Mouse (Mus musculus) gastrocnemius, adult 2 months (tissue): Measurements from ENCODE around the gene Tmem191c. TPM values are rescaled to one million over a fixed set of nuclear protein-coding genes. Genes with fewer than 3 reads are reported as not detected.
A peak's percentile ranks its signal among the peaks of the same experiment; 100 is the strongest.

Experiments used
- DNase-seq: peaks from one replicate; pipeline ENCODE4 v3.0.0; 2022
- H3K27ac ChIP-seq: fragments of 200-600 bp; 2 replicates; pipeline ENCODE4 v1.8.1; 2022; ENCODE audit warnings: mild to moderate bottlenecking
- H3K4me3 ChIP-seq: fragments of 200-600 bp; 2 replicates; pipeline ENCODE4 v1.8.1; 2022; ENCODE audit warnings: mild to moderate bottlenecking, moderate library complexity
- CTCF ChIP-seq: fragments of 200-600 bp; IDR thresholded peaks from 2 replicates; pipeline ENCODE4 v1.8.1; 2022; ENCODE audit warnings: antibody characterized with exemption, mild to moderate bottlenecking, moderate library complexity
- intact Hi-C: fragments of 180-260 bp; cut with DNase I; formaldehyde crosslinking; loops from one replicate; pipeline ENCODE4 v1.15.1; 2025
- total RNA-seq, 2 experiments: library from RNA; stranded (reverse); gene quantifications; 2 replicates each; pipeline ENCODE4 v1.2.3; 2021

Gene Tmem191c
- total RNA-seq, 2 experiments from 2014 or later: 0.92 to 1.7 TPM

- no peak overlapping the region for H3K4me3 ChIP-seq
- no peak overlapping the region for H3K27ac ChIP-seq
- TF ChIP-seq CTCF: no peak
- no peak for DNase-seq
- intact Hi-C loops: loop anchor here (1.0 to 10.0 kb wide), 2 partner anchors 62 to 377 kb away; partner anchors contain the start of gene Ppm1f
Measured at GRCm38 (mm10) chr16:17271856-17272255, 4.0 kb upstream of the Tmem191c start.

GRCm38 (mm10) chr16:17276164-17277151 is 581 bp downstream of the Tmem191c start:
- H3K4me3 ChIP-seq: peak overlapping the region; percentile 86
- TF ChIP-seq CTCF: peak; percentile 92
- DNase-seq: peak; percentile 94
- peak overlapping the region; percentile 72 for H3K27ac ChIP-seq
- intact Hi-C loops: loop anchor here (1.0 to 10.0 kb wide), 4 partner anchors 42 to 382 kb away; partner anchors contain the start of genes Ppm1f and Sdf2l1

GRCm38 (mm10) chr16:17277342-17278211 is 1.7 kb downstream of the Tmem191c start:
- no peak overlapping the region for H3K27ac ChIP-seq
- no peak for TF ChIP-seq CTCF
- intact Hi-C loops: loop anchor here (5.0 to 10.0 kb wide), 2 partner anchors 145 to 383 kb away; partner anchors contain the start of genes Ppm1f and Sdf2l1
- DNase-seq: no peak
- peak overlapping the region; percentile 86 for H3K4me3 ChIP-seq

- Histone ChIP-seq H3K4me3 (no peak overlapping the region), H3K27ac (no peak overlapping the region)
- no peak for TF ChIP-seq CTCF
- DNase-seq: no peak
- intact Hi-C loops: no loop called here
Measured at GRCm38 (mm10) chr16:17280471-17280870, 4.6 kb downstream of the Tmem191c start.

- H3K27ac ChIP-seq: no peak overlapping the region
- no peak for TF ChIP-seq CTCF
Measured at GRCm38 (mm10) chr16:17283151-17283550, 7.3 kb downstream of the Tmem191c start.

GRCm38 (mm10) chr16:17287103-17287502 is 11.2 kb downstream of the Tmem191c start:
- intact Hi-C loops: no loop called here
- TF ChIP-seq CTCF: no peak
- Histone ChIP-seq H3K4me3 (no peak overlapping the region), H3K27ac (no peak overlapping the region)
- no peak for DNase-seq

More at GRCm38 (mm10) chr16:17283151-17283550, 7.3 kb downstream of the Tmem191c start:
- peak; percentile 54 for DNase-seq
- H3K4me3 ChIP-seq: no peak overlapping the region
- intact Hi-C loops: no loop called here

GRCm38 (mm10) chr16:17291016-17291415 is 15.1 kb downstream of the Tmem191c start:
- no peak for TF ChIP-seq CTCF
- no peak overlapping the region for H3K4me3 ChIP-seq
- intact Hi-C loops: no loop called here

DNA sequence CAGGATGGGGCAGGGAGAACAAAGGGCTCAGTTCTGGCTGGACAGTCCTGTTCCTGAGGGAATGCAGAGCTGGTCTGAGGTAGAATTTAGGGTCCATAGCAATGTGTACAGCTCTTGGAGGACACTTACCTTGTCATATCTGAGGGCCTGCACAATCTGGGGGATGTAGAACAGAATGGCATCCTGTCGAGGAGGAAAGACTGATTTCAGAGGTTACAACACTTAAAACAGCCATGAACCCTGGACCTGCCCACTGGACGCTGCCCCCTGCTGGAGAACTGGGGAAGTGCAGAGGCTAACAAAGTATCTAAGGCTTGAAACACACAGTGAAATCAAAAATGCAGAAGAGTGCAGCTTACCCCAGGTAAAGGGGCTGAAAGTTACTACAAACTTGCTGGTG is 16.9 kb downstream of the Tmem191c start:
- intact Hi-C loops: no loop called here
- TF ChIP-seq CTCF: peak; percentile 99
- Histone ChIP-seq H3K27ac (no peak overlapping the region), H3K4me3 (no peak overlapping the region)
- DNase-seq: peak; percentile 73

More at GRCm38 (mm10) chr16:17291016-17291415, 15.1 kb downstream of the Tmem191c start:
- DNase-seq: no peak
- no peak overlapping the region for H3K27ac ChIP-seq

- no peak for TF ChIP-seq CTCF
- H3K4me3 ChIP-seq: no peak overlapping the region
- intact Hi-C loops: no loop called here
- no peak overlapping the region for H3K27ac ChIP-seq
- no peak for DNase-seq
Measured at GRCm38 (mm10) chr16:17300818-17301217, 24.9 kb downstream of the Tmem191c start.

- TF ChIP-seq CTCF: no peak
- intact Hi-C loops: no loop called here
- DNase-seq: no peak
- Histone ChIP-seq H3K4me3 (no peak overlapping the region), H3K27ac (no peak overlapping the region)
Measured at GRCm38 (mm10) chr16:17303521-17304245, 27.8 kb downstream of the Tmem191c start.

DNA sequence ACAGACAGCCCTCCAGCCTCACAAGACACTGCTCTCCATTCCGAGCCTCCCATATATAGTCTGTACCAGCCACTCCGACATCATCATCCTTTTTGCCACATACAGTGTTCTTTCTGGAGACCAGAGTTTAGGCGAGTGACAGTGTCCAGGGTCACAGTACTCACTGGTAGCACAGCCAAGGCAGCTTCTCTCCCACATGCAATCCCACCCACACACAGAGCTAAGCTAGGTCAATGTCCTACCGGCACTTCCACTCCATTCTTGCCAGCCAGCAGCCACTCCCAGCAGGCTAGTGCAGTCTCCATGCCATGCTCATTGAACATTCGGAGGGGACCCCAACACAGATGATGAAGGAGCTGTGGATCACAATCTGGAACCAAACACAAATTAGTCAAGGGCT is 31.6 kb downstream of the Tmem191c start:
- no peak for DNase-seq
- Histone ChIP-seq H3K27ac (no peak overlapping the region), H3K4me3 (no peak overlapping the region)
- intact Hi-C loops: no loop called here
- no peak for TF ChIP-seq CTCF

DNA sequence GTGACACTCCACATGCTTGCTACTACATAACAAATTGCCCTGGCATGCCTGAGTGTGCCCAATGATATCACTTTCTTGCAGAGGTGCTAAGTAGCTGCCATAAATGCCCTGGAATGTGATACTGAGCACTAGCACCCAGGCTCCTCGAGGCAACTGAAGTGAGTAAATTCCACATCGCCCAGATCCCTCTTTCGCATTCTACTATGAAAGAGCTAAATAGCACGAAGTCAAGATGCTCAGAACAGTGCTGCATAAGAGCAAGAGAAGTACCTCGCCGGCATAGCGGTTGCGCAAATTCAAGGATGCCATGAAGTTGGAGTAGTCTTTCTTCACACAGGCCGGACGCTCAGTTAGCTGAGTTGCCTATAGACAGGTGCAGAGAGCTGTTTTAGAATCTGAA is 33.2 kb downstream of the Tmem191c start:
- TF ChIP-seq CTCF: no peak
- Histone ChIP-seq H3K27ac (no peak overlapping the region), H3K4me3 (no peak overlapping the region)
- intact Hi-C loops: no loop called here
- no peak for DNase-seq
